Mouse (Mus musculus): ENCODE measurements around the gene Mast1. TPM values are rescaled to one million over a fixed set of nuclear protein-coding genes. Genes with fewer than 3 reads are reported as not detected.

Mast1 gene
- polyA plus RNA-seq, 1 experiment from 2014 or later: 59.1 TPM

DNA sequence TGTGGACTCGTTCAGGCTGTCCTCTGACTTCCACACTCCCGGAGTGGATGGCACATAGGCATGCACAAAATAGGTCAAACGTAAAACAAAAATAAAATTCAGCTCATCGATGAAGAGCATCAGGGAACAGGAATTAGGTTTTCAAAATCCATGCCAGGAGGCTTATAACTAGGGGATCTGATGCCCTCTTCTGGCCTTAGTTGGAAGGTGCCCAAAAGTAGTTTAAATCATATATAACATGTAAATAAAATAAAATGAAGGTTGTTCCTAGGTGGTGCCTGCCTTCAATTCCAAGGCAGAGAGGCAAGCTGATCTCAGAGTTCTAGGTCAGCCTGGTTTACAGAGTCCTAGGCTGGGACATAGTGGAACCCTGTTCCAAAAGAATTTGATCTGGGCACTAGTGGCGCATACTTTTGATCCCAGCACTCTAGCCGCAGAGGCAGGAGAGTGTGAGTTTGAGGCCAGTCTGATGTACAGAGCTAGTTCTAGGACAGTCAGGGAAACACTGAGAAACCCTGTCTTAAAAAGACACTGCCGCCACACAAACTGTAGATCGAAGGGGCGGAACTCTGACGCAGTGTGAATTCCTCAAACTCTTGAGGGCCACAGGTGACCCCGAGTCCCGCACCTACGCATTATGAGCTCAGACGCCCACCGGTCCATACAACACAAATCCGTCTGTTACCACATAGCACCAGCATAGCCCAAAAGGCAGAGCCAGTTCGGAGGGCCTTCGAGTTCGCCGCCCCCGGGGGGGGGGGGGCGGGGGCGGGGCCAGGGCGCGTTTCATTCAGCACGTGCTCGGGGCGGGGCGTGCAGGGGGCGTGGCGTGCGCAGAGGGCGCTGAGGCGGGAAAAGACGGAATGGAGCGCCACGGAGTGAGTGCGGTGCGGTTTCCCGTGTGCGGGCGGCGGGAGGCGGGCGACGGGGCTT is 65.5 kb downstream of the Mast1 start, which contains the start of gene Syce2:
TSS of gene Syce2 (plus strand) at position 736 of the 933 bp plus-strand sequence.
- peaks cover 14% of the 10 kb centered on the region for H3K4me1 ChIP-seq (replicated peaks)
- 18% methylated on average over 46 of the region's 46 CpGs for WGBS
- no peaks in the 10 kb centered on the region for H3K9me3 ChIP-seq

More for the DNA sequence above, 65.5 kb downstream of the Mast1 start, which contains the start of gene Syce2:
- Histone ChIP-seq H3K4me2 (peak within 1 kb of the TSS; percentile 73), H3K27ac (no peak within 1 kb of the TSS), H3K9ac (peak within 1 kb of the TSS; percentile 66), H3K27me3 (peaks cover 14% of the 10 kb centered on the region), H3K4me3 (peak within 1 kb of the TSS; percentile 42), H3K36me3 (peaks cover 32% of the 10 kb centered on the region)
- peak; percentile 66 for ATAC-seq (ENCODE audit: low FRiP score)

Small RNA genes lying within 50 kb of the gene (microRNA-seq; reads per million reads assigned to microRNA genes)
- not detected for gene Gm24197
- gene Mir7069: 2.8 reads per million, percentile 4 among the genes with 10 or more reads in this experiment

Other genes starting within 250 kb of the Mast1 start
- gene Nacc1, start 249.5 kb downstream of the Mast1 start, polyA plus RNA-seq (2015; fragmentation: Nextera tagmentation; extraction: Ambion mirVana): 13.7 and 14.4 TPM in 2 replicates
- gene Lyl1, start 235.9 kb downstream of the Mast1 start, polyA plus RNA-seq (2015; fragmentation: Nextera tagmentation; extraction: Ambion mirVana): 3.9 and 4.2 TPM in 2 replicates
- 1.0 and 2.3 TPM in 2 replicates for gene G430095P16Rik, start 214.4 kb downstream of the Mast1 start, polyA plus RNA-seq (2015; fragmentation: Nextera tagmentation; extraction: Ambion mirVana)
- 35.3 and 44.1 TPM in 2 replicates for gene Nfix, start 137.0 kb downstream of the Mast1 start, polyA plus RNA-seq (2015; fragmentation: Nextera tagmentation; extraction: Ambion mirVana)
- gene Dand5, start 114.5 kb downstream of the Mast1 start, polyA plus RNA-seq (2015; fragmentation: Nextera tagmentation; extraction: Ambion mirVana): 10.8 and 11.5 TPM in 2 replicates
- gene Gadd45gip1, start 105.8 kb downstream of the Mast1 start, polyA plus RNA-seq (2015; fragmentation: Nextera tagmentation; extraction: Ambion mirVana): 37.3 and 37.8 TPM in 2 replicates
- 83.2 and 85.5 TPM in 2 replicates for gene Rad23a, start 96.7 kb downstream of the Mast1 start, polyA plus RNA-seq (2015; fragmentation: Nextera tagmentation; extraction: Ambion mirVana)
- gene Calr, start 90.4 kb downstream of the Mast1 start, polyA plus RNA-seq (2015; fragmentation: Nextera tagmentation; extraction: Ambion mirVana): 646 and 672 TPM in 2 replicates
- gene Farsa, start 80.4 kb downstream of the Mast1 start, polyA plus RNA-seq (2015; fragmentation: Nextera tagmentation; extraction: Ambion mirVana): 107 and 109 TPM in 2 replicates
- 17.8 and 20.4 TPM in 2 replicates for gene Syce2, start 65.2 kb downstream of the Mast1 start, polyA plus RNA-seq (2015; fragmentation: Nextera tagmentation; extraction: Ambion mirVana)
- gene Gcdh, start 43.4 kb downstream of the Mast1 start, polyA plus RNA-seq (2015; fragmentation: Nextera tagmentation; extraction: Ambion mirVana): 33.1 TPM in 2 replicates
- gene Klf1, start 35.4 kb downstream of the Mast1 start, polyA plus RNA-seq (2015; fragmentation: Nextera tagmentation; extraction: Ambion mirVana): 0.64 and 1.00 TPM in 2 replicates
- 5.8 and 6.0 TPM in 2 replicates for gene Dnase2a, start 28.8 kb downstream of the Mast1 start, polyA plus RNA-seq (2015; fragmentation: Nextera tagmentation; extraction: Ambion mirVana)
- gene Rtbdn, start 9.6 kb upstream of the Mast1 start, polyA plus RNA-seq (2015; fragmentation: Nextera tagmentation; extraction: Ambion mirVana): 1.8 and 2.4 TPM in 2 replicates
- gene Gm49661, start 32.1 kb upstream of the Mast1 start, polyA plus RNA-seq (2015; fragmentation: Nextera tagmentation; extraction: Ambion mirVana): not detected in 2 replicates
- 1,362 and 1,388 TPM in 2 replicates for gene Prdx2, start 32.2 kb upstream of the Mast1 start, polyA plus RNA-seq (2015; fragmentation: Nextera tagmentation; extraction: Ambion mirVana)
- 61.4 and 62.1 TPM in 2 replicates for gene Rnaseh2a, start 32.4 kb upstream of the Mast1 start, polyA plus RNA-seq (2015; fragmentation: Nextera tagmentation; extraction: Ambion mirVana)
- 5.2 and 5.9 TPM in 2 replicates for gene Junb, start 41.4 kb upstream of the Mast1 start, polyA plus RNA-seq (2015; fragmentation: Nextera tagmentation; extraction: Ambion mirVana)
- 25.1 and 25.5 TPM in 2 replicates for gene Hook2, start 53.2 kb upstream of the Mast1 start, polyA plus RNA-seq (2015; fragmentation: Nextera tagmentation; extraction: Ambion mirVana)
- gene Best2, start 77.2 kb upstream of the Mast1 start, polyA plus RNA-seq (2015; fragmentation: Nextera tagmentation; extraction: Ambion mirVana): not detected in 2 replicates
- gene Asna1, start 87.9 kb upstream of the Mast1 start, polyA plus RNA-seq (2015; fragmentation: Nextera tagmentation; extraction: Ambion mirVana): 151 and 157 TPM in 2 replicates
- gene Trir, start 89.5 kb upstream of the Mast1 start, polyA plus RNA-seq (2015; fragmentation: Nextera tagmentation; extraction: Ambion mirVana): 139 and 141 TPM in 2 replicates
- 48.8 and 54.7 TPM in 2 replicates for gene Tnpo2, start 99.6 kb upstream of the Mast1 start, polyA plus RNA-seq (2015; fragmentation: Nextera tagmentation; extraction: Ambion mirVana)
- 59.2 and 66.2 TPM in 2 replicates for gene Fbxw9, start 122.7 kb upstream of the Mast1 start, polyA plus RNA-seq (2015; fragmentation: Nextera tagmentation; extraction: Ambion mirVana)
- gene Gm5741, start 130.6 kb upstream of the Mast1 start, polyA plus RNA-seq (2015; fragmentation: Nextera tagmentation; extraction: Ambion mirVana): 0.78 and 1.3 TPM in 2 replicates
- gene Dhps, start 134.4 kb upstream of the Mast1 start, polyA plus RNA-seq (2015; fragmentation: Nextera tagmentation; extraction: Ambion mirVana): 90.5 and 96.4 TPM in 2 replicates
- gene Wdr83os, start 143.4 kb upstream of the Mast1 start, polyA plus RNA-seq (2015; fragmentation: Nextera tagmentation; extraction: Ambion mirVana): 109 and 112 TPM in 2 replicates
- 50.5 and 53.0 TPM in 2 replicates for gene Wdr83, start 143.9 kb upstream of the Mast1 start, polyA plus RNA-seq (2015; fragmentation: Nextera tagmentation; extraction: Ambion mirVana)
- gene Man2b1, start 145.9 kb upstream of the Mast1 start, polyA plus RNA-seq (2015; fragmentation: Nextera tagmentation; extraction: Ambion mirVana): 17.7 and 19.4 TPM in 2 replicates
- 3.1 and 3.4 TPM in 2 replicates for gene Zfp791, start 185.7 kb upstream of the Mast1 start, polyA plus RNA-seq (2015; fragmentation: Nextera tagmentation; extraction: Ambion mirVana)
- gene Cks1brt, start 214.6 kb upstream of the Mast1 start, polyA plus RNA-seq (2015; fragmentation: Nextera tagmentation; extraction: Ambion mirVana): not detected in 2 replicates